Mouse (Mus musculus): ENCODE measurements at regions not wholly inside any gene's neighbourhood (a gene's known extent, or its start where the extent isn't known, plus 50 kb on each side); places are given as distances from the start of the nearest gene placed in this dataset.

DNA sequence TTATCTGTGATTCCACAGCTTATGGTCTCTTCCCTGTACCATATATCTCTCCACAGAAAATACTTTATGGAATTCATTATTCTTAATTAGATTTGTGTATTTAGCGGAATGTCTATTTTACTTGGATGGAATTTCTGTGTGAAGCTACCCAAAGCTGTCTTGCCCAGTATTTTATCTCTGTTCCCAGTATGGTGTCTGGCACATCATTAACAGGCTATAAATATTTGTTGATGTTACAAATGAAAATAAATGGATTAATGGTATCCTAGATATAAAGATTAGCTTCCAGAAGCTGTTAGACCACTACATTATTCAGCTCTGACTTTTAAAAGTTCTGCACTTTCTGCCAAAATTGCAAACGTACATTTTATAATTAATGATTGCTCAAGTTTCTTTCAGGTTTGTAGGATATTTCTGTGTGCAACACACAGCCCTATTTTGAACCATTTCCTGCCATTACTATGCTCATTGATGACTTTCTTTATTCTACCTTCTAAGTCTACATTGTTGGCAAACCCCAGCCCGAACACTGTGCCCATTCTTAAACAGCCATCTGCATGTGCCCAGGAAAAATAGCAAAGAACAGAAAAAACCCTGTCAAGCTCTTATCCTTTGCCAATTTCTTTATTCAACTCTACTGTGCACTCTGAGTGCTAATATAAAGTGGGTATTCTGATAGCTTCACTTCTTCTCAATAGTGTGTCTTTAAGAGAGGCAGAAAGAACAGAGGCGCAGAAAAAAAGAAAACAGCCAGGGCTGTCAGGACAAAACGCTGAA lies 1066.7 kb downstream of the Tecrl start:
- Histone ChIP-seq H3K4me2 (no peak overlapping the region), H3K27ac (no peak overlapping the region), H3K9ac (no peak overlapping the region), H3K4me1 (replicated peaks) (no peaks in the 10 kb centered on the region), H3K4me3 (no peak overlapping the region), H3K9me3 (no peaks in the 10 kb centered on the region), H3K27me3 (no peaks in the 10 kb centered on the region), H3K36me3 (no peaks in the 10 kb centered on the region)
- ATAC-seq (ENCODE audit: low FRiP score) = no peak
- WGBS = 70% methylated on average over 5 of the region's 5 CpGs

GRCm38 (mm10) chr5:82253356-82254104 lies 1101.5 kb downstream of the Tecrl start:
- Histone ChIP-seq H3K9me3 (no peaks in the 10 kb centered on the region), H3K4me2 (no peak overlapping the region), H3K9ac (no peak overlapping the region), H3K27me3 (no peaks in the 10 kb centered on the region), H3K36me3 (no peaks in the 10 kb centered on the region), H3K4me1 (replicated peaks) (no peaks in the 10 kb centered on the region), H3K27ac (no peak overlapping the region), H3K4me3 (no peak overlapping the region)
- WGBS = 89% methylated on average over 3 of the region's 3 CpGs
- no peak for ATAC-seq (ENCODE audit: low FRiP score)

DNA sequence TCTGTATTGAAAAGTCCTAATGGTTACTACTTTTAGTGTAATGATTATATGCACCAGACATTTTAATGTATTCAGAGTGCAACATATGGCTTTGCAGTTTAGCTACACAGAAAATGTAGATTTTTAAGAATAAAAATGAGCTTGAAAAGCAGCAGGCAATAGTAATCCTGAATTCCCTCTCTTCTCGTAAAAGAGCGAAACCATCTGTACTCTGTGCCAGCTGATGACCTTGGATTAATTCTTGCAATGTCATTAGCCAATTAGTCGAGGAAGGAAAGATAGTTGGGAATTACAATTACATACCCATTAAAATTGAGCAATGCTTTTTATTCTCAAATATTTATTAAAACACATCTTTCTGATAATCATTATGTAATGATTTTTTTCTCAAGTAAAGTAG lies 1128.7 kb downstream of the Tecrl start:
- Histone ChIP-seq H3K4me3 (no peak overlapping the region), H3K36me3 (no peaks in the 10 kb centered on the region), H3K4me1 (replicated peaks) (no peaks in the 10 kb centered on the region), H3K9ac (no peak overlapping the region), H3K4me2 (no peak overlapping the region), H3K9me3 (no peaks in the 10 kb centered on the region), H3K27ac (no peak overlapping the region), H3K27me3 (no peaks in the 10 kb centered on the region)
- no peak for ATAC-seq (ENCODE audit: low FRiP score)
- 70% methylated on average over 3 of the region's 3 CpGs for WGBS

DNA sequence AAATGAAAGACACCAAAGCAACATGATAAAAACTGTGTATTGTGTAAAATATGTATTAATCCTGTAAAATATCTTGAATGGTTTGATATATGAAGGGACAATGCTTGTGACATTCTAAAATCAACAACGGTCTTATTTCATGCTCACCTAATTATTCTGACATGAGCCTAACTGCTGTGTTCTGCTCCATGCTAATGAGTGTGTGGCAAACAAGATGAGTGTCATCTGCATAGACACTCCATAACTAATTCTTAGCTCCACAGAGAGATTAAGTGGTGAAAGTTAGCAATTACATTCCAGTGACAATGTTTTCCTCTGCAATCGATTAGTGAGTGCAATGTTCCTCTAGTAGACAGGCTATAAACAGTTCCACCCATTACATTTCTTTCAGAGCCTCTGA lies 1131.4 kb downstream of the Tecrl start:
- no peaks in the 10 kb centered on the region for H3K36me3 ChIP-seq
- no peak for ATAC-seq (ENCODE audit: low FRiP score)
- no peak overlapping the region for H3K27ac ChIP-seq
- H3K9me3 ChIP-seq = no peaks in the 10 kb centered on the region
- H3K27me3 ChIP-seq = no peaks in the 10 kb centered on the region
- 76% methylated on average over 2 of the region's 2 CpGs for WGBS
- H3K4me1 ChIP-seq (replicated peaks) = no peaks in the 10 kb centered on the region
- H3K4me3 ChIP-seq = no peak overlapping the region
- H3K9ac ChIP-seq = no peak overlapping the region
- H3K4me2 ChIP-seq = no peak overlapping the region

GRCm38 (mm10) chr5:82203606-82204005 lies 1151.4 kb downstream of the Tecrl start:
- Histone ChIP-seq H3K9me3 (no peaks in the 10 kb centered on the region), H3K9ac (no peak overlapping the region), H3K4me3 (no peak overlapping the region), H3K36me3 (no peaks in the 10 kb centered on the region), H3K4me1 (replicated peaks) (no peaks in the 10 kb centered on the region), H3K4me2 (no peak overlapping the region), H3K27ac (no peak overlapping the region), H3K27me3 (no peaks in the 10 kb centered on the region)
- ATAC-seq (ENCODE audit: low FRiP score) = no peak
- 97% methylated on average over 3 of the region's 3 CpGs for WGBS
